Mouse (Mus musculus): ENCODE measurements at regions not wholly inside any gene's neighbourhood (a gene's known extent, or its start where the extent isn't known, plus 50 kb on each side); places are given as distances from the start of the nearest gene placed in this dataset.

GRCm38 (mm10) chr15:61155530-61155929, 232.7 kb upstream of the A1bg start:
- no peak for TF ChIP-seq POLR2A (IDR thresholded peaks at IDR 0.05; ENCODE audit: insufficient read length, low read depth)
- TF ChIP-seq MYOD1 (IDR thresholded peaks at IDR 0.05; ENCODE audit: control insufficient read depth in 1 of 3, insufficient read length in 2 of 3, low read depth in 2 of 3): no peak
- TF ChIP-seq POLR2AphosphoS2 (IDR thresholded peaks at IDR 0.05; ENCODE audit: insufficient read length, low read depth): no peak

Data from myocyte (in vitro differentiated cells).